Mouse (Mus musculus) ES-Bruce4 (cell line): ENCODE measurements around the gene Spp2. TPM values are rescaled to one million over a fixed set of nuclear protein-coding genes. Genes with fewer than 3 reads are reported as not detected.

ENCODE experiments used
- H3K27ac ChIP-seq: 2 replicates; pipeline ENCODE4 v1.5.1; 2012; ENCODE audit warnings: low read length, inconsistent platforms; ENCODE audit not compliant: insufficient read depth
- H3K27me3 ChIP-seq: 2 replicates; pipeline ENCODE4 v1.6.1; 2012; ENCODE audit warnings: mild to moderate bottlenecking, low read length, inconsistent platforms; ENCODE audit not compliant: control insufficient read depth, poor library complexity, insufficient read depth, severe bottlenecking
- H3K36me3 ChIP-seq: 2 replicates; pipeline ENCODE4 v1.6.1; 2012; ENCODE audit warnings: inconsistent platforms, mild to moderate bottlenecking, low read length, moderate library complexity; ENCODE audit not compliant: control insufficient read depth, poor library complexity, insufficient read depth, severe bottlenecking
- H3K4me1 ChIP-seq: one replicate; pipeline ENCODE4 v1.8.1; 2011; ENCODE audit warnings: low read length; ENCODE audit not compliant: control insufficient read depth, insufficient read depth
- H3K4me3 ChIP-seq: 2 replicates; pipeline ENCODE4 v1.5.1; 2011; ENCODE audit warnings: low read depth, mild to moderate bottlenecking, low read length
- H3K9ac ChIP-seq: 2 replicates; pipeline ENCODE4 v1.6.1; 2012; ENCODE audit warnings: low read depth, mild to moderate bottlenecking, inconsistent platforms; ENCODE audit not compliant: poor library complexity, severe bottlenecking
- H3K9me3 ChIP-seq: replicated peaks from 2 replicates; pipeline ENCODE4 v1.6.1; 2012; ENCODE audit warnings: mild to moderate bottlenecking, low read length, inconsistent platforms; ENCODE audit not compliant: control insufficient read depth, poor library complexity, insufficient read depth, severe bottlenecking
- CTCF ChIP-seq: IDR thresholded peaks from one replicate; pipeline ENCODE4 v1.8.1; 2011; ENCODE audit warnings: low read depth, low read length
- EP300 ChIP-seq: IDR thresholded peaks from 2 replicates; pipeline ENCODE4 v1.6.1; 2011; ENCODE audit warnings: low read depth, low read length; ENCODE audit not compliant: insufficient read depth
- POLR2A ChIP-seq: IDR thresholded peaks from one replicate; pipeline ENCODE4 v1.8.1; 2011; ENCODE audit warnings: low read length; ENCODE audit not compliant: insufficient read depth
- polyA plus RNA-seq: library from polyadenylated mRNA; stranded (reverse); fragments of >200 nt; gene quantifications from 2 replicates; pipeline ENCODE4 v1.2.4, GENCODE M21; 2011; ENCODE audit warnings: low read depth; ENCODE audit not compliant: missing spikeins, insufficient read depth, insufficient read length

The Spp2 gene
- polyA plus RNA-seq, 1 experiment, result not detected

GRCm38 (mm10) chr1:88467866-88468265 lies 61.1 kb downstream of the Spp2 start:
- Histone ChIP-seq H3K9ac (no peak overlapping the region), H3K4me3 (no peak overlapping the region), H3K27ac (0 out of 2 replicates have a peak overlapping the region, but pooled peaks have one; percentile 28), H3K9me3 (peaks cover 9% of the 10 kb centered on the region; the same call in 1 of the 2 replicates), H3K36me3 (no peaks in the 10 kb centered on the region), H3K4me1 (peaks cover 4% of the 10 kb centered on the region), H3K27me3 (no peaks in the 10 kb centered on the region)
- TF ChIP-seq CTCF (no peak), EP300 (no peak), POLR2A (no peak)

- H3K27me3 ChIP-seq, result no peaks in the 10 kb centered on the region
- H3K9ac ChIP-seq, result no peak overlapping the region
- H3K9me3 ChIP-seq, result peaks cover 9% of the 10 kb centered on the region; the same call in 1 of the 2 replicates
- peaks cover 3% of the 10 kb centered on the region for H3K4me1 ChIP-seq
- no peak for TF ChIP-seq POLR2A
- no peak for TF ChIP-seq EP300
- TF ChIP-seq CTCF, result no peak
- H3K4me3 ChIP-seq, result no peak overlapping the region
- H3K27ac ChIP-seq, result 0 out of 2 replicates have a peak overlapping the region, but pooled peaks have one; percentile 28
- H3K36me3 ChIP-seq, result no peaks in the 10 kb centered on the region
These were observed 61.6 kb downstream of the Spp2 start for GRCm38 (mm10) chr1:88468335-88468734.

GRCm38 (mm10) chr1:88469746-88470145 lies 63.0 kb downstream of the Spp2 start:
- no peak overlapping the region for H3K9ac ChIP-seq
- H3K9me3 ChIP-seq, result peaks cover 9% of the 10 kb centered on the region; the same call in 1 of the 2 replicates
- TF ChIP-seq POLR2A (no peak), CTCF (no peak), EP300 (no peak)
- no peak overlapping the region for H3K4me3 ChIP-seq
- H3K4me1 ChIP-seq, result no peaks in the 10 kb centered on the region
- no peak overlapping the region for H3K27ac ChIP-seq
- no peaks in the 10 kb centered on the region for H3K36me3 ChIP-seq
- no peaks in the 10 kb centered on the region for H3K27me3 ChIP-seq

- H3K4me1 ChIP-seq, result no peaks in the 10 kb centered on the region
- no peak overlapping the region for H3K27ac ChIP-seq
- H3K9ac ChIP-seq, result no peak overlapping the region
- no peak overlapping the region for H3K4me3 ChIP-seq
- no peaks in the 10 kb centered on the region for H3K36me3 ChIP-seq
- peaks cover 9% of the 10 kb centered on the region; the same call in 1 of the 2 replicates for H3K9me3 ChIP-seq
- H3K27me3 ChIP-seq, result no peaks in the 10 kb centered on the region
- TF ChIP-seq EP300 (no peak), CTCF (no peak), POLR2A (no peak)
These were observed 65.5 kb downstream of the Spp2 start for GRCm38 (mm10) chr1:88472258-88472657.

- no peaks in the 10 kb centered on the region for H3K4me1 ChIP-seq
- no peak for TF ChIP-seq EP300
- peak; percentile 5 for TF ChIP-seq CTCF
- no peaks in the 10 kb centered on the region for H3K27me3 ChIP-seq
- no peak overlapping the region for H3K4me3 ChIP-seq
- no peaks in the 10 kb centered on the region for H3K36me3 ChIP-seq
- H3K27ac ChIP-seq, result no peak overlapping the region
- H3K9me3 ChIP-seq, result no peaks in the 10 kb centered on the region
- no peak overlapping the region for H3K9ac ChIP-seq
These were observed 67.1 kb downstream of the Spp2 start for GRCm38 (mm10) chr1:88473899-88474298.

- Histone ChIP-seq H3K4me1 (no peaks in the 10 kb centered on the region), H3K36me3 (no peaks in the 10 kb centered on the region), H3K9ac (no peak overlapping the region), H3K9me3 (no peaks in the 10 kb centered on the region), H3K27me3 (no peaks in the 10 kb centered on the region), H3K27ac (no peak overlapping the region), H3K4me3 (no peak overlapping the region)
- TF ChIP-seq POLR2A (no peak), EP300 (no peak), CTCF (no peak)
These were observed 67.8 kb downstream of the Spp2 start for GRCm38 (mm10) chr1:88474598-88474997.
